Mouse (Mus musculus): ENCODE results near the gene Smarca2.

- TF ChIP-seq POLR2A (IDR thresholded peaks at IDR 0.05; ENCODE audit: control insufficient read depth, low read depth, low read length) (no peak), CTCF (IDR thresholded peaks at IDR 0.05; ENCODE audit: control insufficient read depth, insufficient read depth, insufficient replicate concordance, low read depth, low read length) (no peak)
Observed at GRCm38 (mm10) chr19:26747571-26748539, 143.0 kb downstream of the Smarca2 start.
